Comparison of ENCODE assay signal across 10 mouse cellular contexts in the genomic region with DNA sequence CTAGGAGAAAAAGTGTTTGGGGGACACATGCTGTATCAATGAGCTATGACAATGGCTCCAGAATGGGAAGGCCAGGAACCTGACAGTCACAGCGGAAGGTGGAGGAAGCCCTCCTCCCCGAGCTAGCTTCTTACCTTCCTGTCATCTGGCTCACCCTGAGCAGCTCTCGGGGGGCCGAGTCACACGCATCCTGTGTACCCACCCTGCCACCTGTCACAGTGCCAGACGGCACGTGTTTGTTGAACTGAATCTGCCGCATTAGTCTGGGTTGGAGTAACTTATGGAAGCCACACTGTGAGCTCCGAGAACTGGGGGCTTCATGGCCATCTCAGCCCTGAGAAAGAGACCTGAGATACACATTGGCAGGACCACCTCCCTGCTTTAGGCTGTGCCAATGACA.
A peak's percentile ranks its signal among the peaks of the same experiment; 100 is the strongest.
DNase-seq lines count a peak whose midpoint lies in the region; ATAC-seq and TF ChIP-seq lines count a peak whose summit lies in the region.
"Had no signal": no experiment of that assay in that cellular context is flagged by ENCODE, and none has a peak within 500 bp of the region (broad histone marks: within the 10 kb centered on the region; RNA-seq: fewer than 3 reads in every experiment).

No protein-coding gene starts in this region.

- no peak for TF ChIP-seq CTCF in hindbrain, postnatal 0 days (IDR thresholded peaks at IDR 0.05; ENCODE audit: low read depth)
- no peak for TF ChIP-seq CTCF in gastrocnemius, adult 2 months (IDR thresholded peaks at IDR 0.05)
- no peak for TF ChIP-seq CTCF in lung, adult 2 months (IDR thresholded peaks at IDR 0.05; ENCODE audit: insufficient read depth, low read length)

- H3K4me3 ChIP-seq in forebrain, embryonic 13.5 days: no peak overlapping the region
- H3K4me3 ChIP-seq in hindbrain, postnatal 0 days (ENCODE audit: low read length): no peak overlapping the region
- H3K4me3 ChIP-seq in neural tube, embryonic 15.5 days (replicated peaks): no peak overlapping the region
- H3K4me3 ChIP-seq in gastrocnemius, adult 2 months: no peak overlapping the region
- H3K4me3 ChIP-seq in limb, embryonic 10.5 days: no peak overlapping the region
- H3K4me3 ChIP-seq in lung, adult 2 months (replicated peaks; ENCODE audit: extremely low read depth, low read depth, low read length): no peak overlapping the region
- H3K4me3 ChIP-seq: limb, embryonic 15.5 days had no signal

- no peaks in the 10 kb centered on the region for H3K27me3 ChIP-seq in forebrain, embryonic 13.5 days
- no peaks in the 10 kb centered on the region for H3K27me3 ChIP-seq in hindbrain, postnatal 0 days (ENCODE audit: insufficient read depth, low read length)
- H3K27me3 ChIP-seq in neural tube, embryonic 15.5 days (replicated peaks): no peaks in the 10 kb centered on the region
- H3K27me3 ChIP-seq in limb, embryonic 10.5 days (ENCODE audit: low read depth, poor library complexity, severe bottlenecking): peaks cover 14% of the 10 kb centered on the region; the same call in 1 of the 2 replicates
- H3K27me3 ChIP-seq: limb, embryonic 15.5 days had no signal

- H3K27ac ChIP-seq in forebrain, embryonic 13.5 days: peak overlapping the region; percentile 93
- peak overlapping the region; percentile 89 for H3K27ac ChIP-seq in hindbrain, postnatal 0 days
- peak overlapping the region; percentile 83 for H3K27ac ChIP-seq in neural tube, embryonic 15.5 days (replicated peaks)
- no peak overlapping the region for H3K27ac ChIP-seq in gastrocnemius, adult 2 months
- no peak overlapping the region for H3K27ac ChIP-seq in limb, embryonic 10.5 days
- H3K27ac ChIP-seq: limb, embryonic 15.5 days had no signal

- H3K4me1 ChIP-seq in forebrain, embryonic 13.5 days: peaks cover 65% of the 10 kb centered on the region
- H3K4me1 ChIP-seq in hindbrain, postnatal 0 days (ENCODE audit: insufficient read depth, low read length): peaks cover 32% of the 10 kb centered on the region
- H3K4me1 ChIP-seq in neural tube, embryonic 15.5 days: peaks cover 56% of the 10 kb centered on the region
- H3K4me1 ChIP-seq in limb, embryonic 10.5 days: peaks cover 29% of the 10 kb centered on the region
- no peaks in the 10 kb centered on the region for H3K4me1 ChIP-seq in lung, adult 2 months (ENCODE audit: control insufficient read depth, insufficient read depth, low read length)

- no peaks in the 10 kb centered on the region for H3K9me3 ChIP-seq in forebrain, embryonic 13.5 days (replicated peaks)
- no peaks in the 10 kb centered on the region for H3K9me3 ChIP-seq in hindbrain, postnatal 0 days (ENCODE audit: low read length)
- H3K9me3 ChIP-seq in neural tube, embryonic 15.5 days (replicated peaks): no peaks in the 10 kb centered on the region
- H3K9me3 ChIP-seq in limb, embryonic 10.5 days (replicated peaks): no peaks in the 10 kb centered on the region
- H3K9me3 ChIP-seq: limb, embryonic 15.5 days had no signal

- TF ChIP-seq POLR2A in lung, adult 2 months (IDR thresholded peaks at IDR 0.05; ENCODE audit: borderline replicate concordance, extremely low read depth, low read depth, low read length): no peak

- DNase-seq in cerebellum, postnatal 10 days: peak; percentile 57 to 68
- DNase-seq in cerebellum, adult 8-10 months: no peak
- peak; percentile 33 for DNase-seq in hindbrain, postnatal 0 days (ENCODE audit: low spot score)
- no peak for DNase-seq in gastrocnemius, adult 2 months
- DNase-seq in limb, embryonic 10.5 days (ENCODE audit: low spot score): no peak
- DNase-seq in lung, adult 2 months: no peak
- DNase-seq: adrenal gland, postnatal 10 days had no signal

- H3K36me3 ChIP-seq in forebrain, embryonic 13.5 days (ENCODE audit: poor library complexity, severe bottlenecking): no peaks in the 10 kb centered on the region
- H3K36me3 ChIP-seq in hindbrain, postnatal 0 days (ENCODE audit: insufficient read depth, low read length): no peaks in the 10 kb centered on the region
- H3K36me3 ChIP-seq in neural tube, embryonic 15.5 days: no peaks in the 10 kb centered on the region
- no peaks in the 10 kb centered on the region for H3K36me3 ChIP-seq in limb, embryonic 10.5 days
- H3K36me3 ChIP-seq: limb, embryonic 15.5 days had no signal

- peak overlapping the region; percentile 40 for H3K4me2 ChIP-seq in forebrain, embryonic 13.5 days
- no peak overlapping the region for H3K4me2 ChIP-seq in hindbrain, postnatal 0 days (ENCODE audit: low read depth, low read length)
- H3K4me2 ChIP-seq in neural tube, embryonic 15.5 days: no peak overlapping the region
- H3K4me2 ChIP-seq: limb, embryonic 15.5 days had no signal

- intact Hi-C loops in gastrocnemius, adult 2 months (cut with DNase I): no loop called here

- WGBS in forebrain, embryonic 13.5 days: 68% methylated on average over 9 of the region's 9 CpGs
- WGBS in hindbrain, postnatal 0 days: 28% methylated on average over 9 of the region's 9 CpGs
- WGBS in neural tube, embryonic 15.5 days: 53% methylated on average over 9 of the region's 9 CpGs
- WGBS in limb, embryonic 10.5 days: 92% methylated on average over 9 of the region's 9 CpGs
- 68% methylated on average over 9 of the region's 9 CpGs for WGBS in lung, adult 2 months

- H3K9ac ChIP-seq in forebrain, embryonic 13.5 days: peak overlapping the region; percentile 28; the same call in 1 of the 2 replicates
- H3K9ac ChIP-seq in hindbrain, postnatal 0 days (replicated peaks; ENCODE audit: low read length): peak overlapping the region; percentile 26; the same call in 1 of the 2 replicates
- 0 out of 2 replicates have a peak overlapping the region, but pooled peaks have one; percentile 15 for H3K9ac ChIP-seq in neural tube, embryonic 15.5 days (replicated peaks)
- H3K9ac ChIP-seq: limb, embryonic 15.5 days had no signal

- 0 out of 2 replicates have a peak, but pooled peaks have one; percentile 9 for ATAC-seq in forebrain, embryonic 13.5 days
- ATAC-seq in hindbrain, postnatal 0 days: no peak
- ATAC-seq in neural tube, embryonic 15.5 days (ENCODE audit: low FRiP score): no peak

Comparison
In these comparisons a context has a peak if more than half of its experiments do, and no peak if none do; other contexts are left out.
1. DNase-seq: peak in cerebellum, postnatal 10 days (2 of 2) and hindbrain, postnatal 0 days (single experiment); none in cerebellum, adult 8-10 months (single experiment), gastrocnemius, adult 2 months (single experiment), limb, embryonic 10.5 days (single experiment) and lung, adult 2 months (single experiment).
2. H3K27ac ChIP-seq: peak in forebrain, embryonic 13.5 days (single experiment), hindbrain, postnatal 0 days (single experiment) and neural tube, embryonic 15.5 days (single experiment); none in gastrocnemius, adult 2 months (single experiment) and limb, embryonic 10.5 days (single experiment).
3. Peak in every context shown above with its lines, with median percentiles within 50 percentile points of each other: H3K9ac ChIP-seq.